Mouse (Mus musculus): Measurements from ENCODE around the gene Ccl9.

DNA sequence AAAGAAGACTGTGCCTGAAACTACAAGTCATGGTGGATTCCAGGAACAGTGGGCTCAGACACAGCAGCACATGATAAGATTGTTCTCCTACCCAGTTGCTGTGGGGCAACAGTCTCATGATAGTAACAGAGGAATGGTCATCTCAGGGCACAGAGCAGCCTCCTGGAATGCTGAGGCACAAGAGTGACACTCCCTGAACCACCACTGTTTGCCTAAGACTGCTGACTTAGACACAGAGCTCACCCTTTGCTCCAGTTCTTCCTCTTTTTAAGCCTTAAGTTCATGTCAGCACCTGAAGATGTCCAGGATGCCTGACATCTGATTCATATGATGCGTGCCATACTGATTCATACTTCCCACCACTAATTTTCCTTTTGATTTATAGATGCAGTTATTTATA, 38.1 kb upstream of the Ccl9 start:
- TF ChIP-seq POLR2A (IDR thresholded peaks at IDR 0.05; ENCODE audit: insufficient read depth, low read length), result no peak
- no peak for TF ChIP-seq CTCF (IDR thresholded peaks at IDR 0.05; ENCODE audit: low read depth, low read length)

Measured in ES-Bruce4 (cell line).